Mouse (Mus musculus) limb, embryonic 14.5 days (tissue): ENCODE measurements at regions not wholly inside any gene's neighbourhood (a gene's known extent, or its start where the extent isn't known, plus 50 kb on each side); places are given as distances from the start of the nearest gene placed in this dataset.

Experiments
- ATAC-seq: fragments of 200-750 bp; cut with Nextera tagmentation; 2 replicates; pipeline ENCODE4 v1.8.0; 2017; ENCODE audit warnings: low read depth, moderate number of reproducible peaks, moderate TSS enrichment; ENCODE audit not compliant: low FRiP score
- DNase-seq: peaks from one replicate; pipeline ENCODE4 v3.0.0-alpha.2; 2015; ENCODE audit warnings: low spot score
- H3K27ac ChIP-seq: fragments of 300-500 bp; sonication (generic); replicated peaks from 2 replicates; pipeline ENCODE4 v1.5.1; 2014; ENCODE audit warnings: low read depth, mild to moderate bottlenecking, low read length, moderate library complexity, mixed read lengths
- H3K27me3 ChIP-seq: fragments of 300-500 bp; sonication (generic); 2 replicates; pipeline ENCODE4 v1.6.1; 2014; ENCODE audit warnings: low read length, mixed read lengths; ENCODE audit not compliant: control insufficient read depth, insufficient read depth
- H3K36me3 ChIP-seq: fragments of 300-500 bp; sonication (generic); 2 replicates; pipeline ENCODE4 v1.6.1; 2014; ENCODE audit warnings: mild to moderate bottlenecking, low read length, moderate library complexity, mixed read lengths; ENCODE audit not compliant: control insufficient read depth, insufficient read depth
- H3K4me1 ChIP-seq: fragments of 300-500 bp; sonication (generic); 2 replicates; pipeline ENCODE4 v1.6.1; 2014; ENCODE audit warnings: antibody characterized with exemption, low read length, mixed read lengths; ENCODE audit not compliant: control insufficient read depth, insufficient read depth
- H3K4me2 ChIP-seq: fragments of 300-500 bp; sonication (generic); replicated peaks from 2 replicates; pipeline ENCODE4 v1.6.1; 2014; ENCODE audit warnings: low read depth, mild to moderate bottlenecking, low read length, moderate library complexity; ENCODE audit not compliant: severe bottlenecking
- H3K4me3 ChIP-seq: fragments of 300-500 bp; sonication (generic); replicated peaks from 2 replicates; pipeline ENCODE4 v1.5.1; 2014; ENCODE audit warnings: low read length
- H3K9ac ChIP-seq: fragments of 300-500 bp; sonication (generic); 2 replicates; pipeline ENCODE4 v1.6.1; 2014; ENCODE audit warnings: mild to moderate bottlenecking, low read depth, low read length, moderate library complexity; ENCODE audit not compliant: severe bottlenecking
- H3K9me3 ChIP-seq: fragments of 300-500 bp; sonication (generic); 2 replicates; pipeline ENCODE4 v1.6.1; 2016; ENCODE audit warnings: low read length; ENCODE audit not compliant: control insufficient read depth
- POLR2A ChIP-seq: fragments of 200-500 bp; IDR thresholded peaks from 2 replicates; pipeline ENCODE4 v1.8.0; 2012; ENCODE audit warnings: inconsistent platforms, mild to moderate bottlenecking, moderate library complexity, borderline replicate concordance; ENCODE audit not compliant: insufficient read depth, insufficient read length; ENCODE audit errors: extremely low read depth
- WGBS: fragments of 180-500 bp; shearing (Covaris S2); extraction: QIAGEN DNeasy Blood & Tissue Kit; methylation state at CpG from one replicate; pipeline ENCODE4 v1.1.7; 2014; 5-methylcytosine and 5-hydroxymethylcytosine counted together

GRCm38 (mm10) chr4:39508866-39509265 lies 58.8 kb downstream of the 1700009N14Rik start:
- H3K9ac ChIP-seq, result no peak overlapping the region
- ATAC-seq (no peak), DNase-seq (no peak)
- no peaks in the 10 kb centered on the region for H3K9me3 ChIP-seq
- no peak overlapping the region for H3K27ac ChIP-seq
- no peak for TF ChIP-seq POLR2A
- WGBS, result 91% methylated on average over 6 of the region's 6 CpGs
- H3K27me3 ChIP-seq, result no peaks in the 10 kb centered on the region
- H3K36me3 ChIP-seq, result no peaks in the 10 kb centered on the region
- no peak overlapping the region for H3K4me2 ChIP-seq
- H3K4me3 ChIP-seq, result no peak overlapping the region
- no peaks in the 10 kb centered on the region for H3K4me1 ChIP-seq

GRCm38 (mm10) chr4:39527492-39527891 lies 77.4 kb downstream of the 1700009N14Rik start:
- WGBS, result 68% methylated on average over 2 of the region's 2 CpGs
- Histone ChIP-seq H3K9me3 (no peaks in the 10 kb centered on the region), H3K27me3 (no peaks in the 10 kb centered on the region), H3K36me3 (no peaks in the 10 kb centered on the region), H3K4me2 (no peak overlapping the region), H3K27ac (no peak overlapping the region), H3K4me3 (no peak overlapping the region), H3K4me1 (no peaks in the 10 kb centered on the region), H3K9ac (no peak overlapping the region)
- DNase-seq (no peak), ATAC-seq (no peak)
- no peak for TF ChIP-seq POLR2A

GRCm38 (mm10) chr4:39528661-39529060 lies 78.6 kb downstream of the 1700009N14Rik start:
- ATAC-seq (no peak), DNase-seq (no peak)
- no peaks in the 10 kb centered on the region for H3K9me3 ChIP-seq
- H3K4me2 ChIP-seq, result no peak overlapping the region
- TF ChIP-seq POLR2A, result no peak
- H3K27me3 ChIP-seq, result no peaks in the 10 kb centered on the region
- no peaks in the 10 kb centered on the region for H3K4me1 ChIP-seq
- no peak overlapping the region for H3K9ac ChIP-seq
- H3K27ac ChIP-seq, result no peak overlapping the region
- 51% methylated on average over 4 of the region's 4 CpGs for WGBS
- no peaks in the 10 kb centered on the region for H3K36me3 ChIP-seq
- H3K4me3 ChIP-seq, result no peak overlapping the region

GRCm38 (mm10) chr4:39556101-39556763 lies 106.1 kb downstream of the 1700009N14Rik start:
- H3K4me3 ChIP-seq, result no peak overlapping the region
- no peaks in the 10 kb centered on the region for H3K36me3 ChIP-seq
- TF ChIP-seq POLR2A, result no peak
- H3K4me1 ChIP-seq, result no peaks in the 10 kb centered on the region
- H3K27ac ChIP-seq, result no peak overlapping the region
- no peak for ATAC-seq
- no peak overlapping the region for H3K4me2 ChIP-seq
- DNase-seq, result no peak
- H3K9ac ChIP-seq, result no peak overlapping the region
- WGBS, result 88% methylated on average over 3 of the region's 3 CpGs
- H3K27me3 ChIP-seq, result no peaks in the 10 kb centered on the region
- H3K9me3 ChIP-seq, result no peaks in the 10 kb centered on the region

- Histone ChIP-seq H3K4me3 (no peak overlapping the region), H3K9me3 (no peaks in the 10 kb centered on the region), H3K4me1 (no peaks in the 10 kb centered on the region), H3K4me2 (no peak overlapping the region), H3K27me3 (no peaks in the 10 kb centered on the region), H3K36me3 (no peaks in the 10 kb centered on the region), H3K27ac (no peak overlapping the region), H3K9ac (no peak overlapping the region)
- WGBS, result 70% methylated on average over 2 of the region's 2 CpGs
- DNase-seq (no peak), ATAC-seq (no peak)
- no peak for TF ChIP-seq POLR2A
Measured at GRCm38 (mm10) chr4:39597426-39597825, 147.3 kb downstream of the 1700009N14Rik start.

- H3K27me3 ChIP-seq, result no peaks in the 10 kb centered on the region
Measured at GRCm38 (mm10) chr4:39605046-39605445, 155.0 kb downstream of the 1700009N14Rik start.

More at GRCm38 (mm10) chr4:39605046-39605445, 155.0 kb downstream of the 1700009N14Rik start:
- Histone ChIP-seq H3K36me3 (no peaks in the 10 kb centered on the region), H3K4me1 (no peaks in the 10 kb centered on the region), H3K4me3 (no peak overlapping the region), H3K27ac (no peak overlapping the region), H3K4me2 (no peak overlapping the region), H3K9ac (no peak overlapping the region), H3K9me3 (no peaks in the 10 kb centered on the region)
- TF ChIP-seq POLR2A, result no peak
- WGBS, result 97% methylated on average over 5 of the region's 5 CpGs
- DNase-seq (no peak), ATAC-seq (no peak)
